Mouse (Mus musculus): ENCODE results near the gene Actrt3.

DNA sequence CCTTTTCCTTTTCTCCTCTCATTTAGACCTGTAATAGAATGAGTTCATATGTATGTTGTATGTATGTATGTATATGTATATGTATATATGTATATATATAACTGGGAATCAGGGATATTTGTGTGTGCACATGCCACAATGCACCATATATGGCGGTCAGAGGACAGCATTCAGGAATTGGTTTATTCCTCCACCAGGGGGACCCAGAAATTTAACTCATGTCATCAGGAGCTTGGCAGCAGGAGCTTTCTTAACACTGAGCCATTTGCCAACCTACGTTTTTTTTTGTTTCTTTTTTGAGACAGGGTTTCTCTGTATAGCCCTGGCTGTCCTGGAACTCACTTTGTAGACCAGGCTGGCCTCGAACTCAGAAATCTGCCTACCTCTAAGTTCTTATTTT is 33.9 kb upstream of the Actrt3 start:
- TF ChIP-seq CTCF (IDR thresholded peaks at IDR 0.05; ENCODE audit: low read depth, low read length) (no peak), POLR2A (IDR thresholded peaks at IDR 0.05; ENCODE audit: insufficient read depth, low read length) (no peak), EP300 (IDR thresholded peaks at IDR 0.05; ENCODE audit: insufficient read depth, low read depth, low read length) (no peak)
